Mouse (Mus musculus) testis, adult 2 months (tissue): ENCODE measurements around the gene Arhgef3. TPM values are rescaled to one million over a fixed set of nuclear protein-coding genes. Genes with fewer than 3 reads are reported as not detected.

Source experiments
- H3K27ac ChIP-seq: fragments of 200-500 bp; 2 replicates; pipeline ENCODE4 v1.5.1; 2012; ENCODE audit warnings: low read depth, low read length; ENCODE audit not compliant: control insufficient read depth, insufficient read depth
- H3K27me3 ChIP-seq: fragments of 200-500 bp; 2 replicates; pipeline ENCODE4 v1.6.1; 2012; ENCODE audit warnings: mild to moderate bottlenecking, low read length, moderate library complexity; ENCODE audit not compliant: control insufficient read depth, insufficient read depth
- H3K36me3 ChIP-seq: fragments of 200-500 bp; 2 replicates; pipeline ENCODE4 v1.6.1; 2012; ENCODE audit warnings: mild to moderate bottlenecking, low read length; ENCODE audit not compliant: control insufficient read depth, insufficient read depth
- H3K4me1 ChIP-seq: fragments of 200-500 bp; 2 replicates; pipeline ENCODE4 v1.6.1; 2012; ENCODE audit warnings: low read length; ENCODE audit not compliant: control insufficient read depth, insufficient read depth
- H3K4me3 ChIP-seq: fragments of 200-500 bp; 2 replicates; pipeline ENCODE4 v1.5.1; 2012; ENCODE audit warnings: low read depth, mild to moderate bottlenecking, low read length, moderate library complexity, mixed read lengths; ENCODE audit not compliant: control insufficient read depth
- CTCF ChIP-seq: fragments of 200-500 bp; IDR thresholded peaks from 2 replicates; pipeline ENCODE4 v1.5.1; 2012; ENCODE audit warnings: low read depth, mild to moderate bottlenecking, inconsistent platforms, low read length, moderate library complexity; ENCODE audit not compliant: control insufficient read depth, insufficient read depth, insufficient replicate concordance
- POLR2A ChIP-seq: fragments of 200-500 bp; IDR thresholded peaks from 2 replicates; pipeline ENCODE4 v1.6.1; 2012; ENCODE audit warnings: low read depth, mild to moderate bottlenecking, inconsistent platforms, low read length, moderate library complexity; ENCODE audit not compliant: control insufficient read depth
- polyA plus RNA-seq: library from polyadenylated mRNA; depleted of rRNA; stranded (reverse); fragments of >200 nt; gene quantifications from 2 replicates; pipeline ENCODE4 v1.2.3, GENCODE M21; 2012

The Arhgef3 gene
- polyA plus RNA-seq, 1 experiment = 7.7 TPM

- H3K27ac ChIP-seq = no peak overlapping the region
- peaks cover 8% of the 10 kb centered on the region for H3K4me1 ChIP-seq
- no peaks in the 10 kb centered on the region for H3K27me3 ChIP-seq
- H3K36me3 ChIP-seq = no peaks in the 10 kb centered on the region
- TF ChIP-seq POLR2A (no peak), CTCF (no peak)
- H3K4me3 ChIP-seq = peak overlapping the region; percentile 73
Observed at GRCm38 (mm10) chr14:27336208-27337114, 221.8 kb downstream of the Arhgef3 start.

- peaks cover 8% of the 10 kb centered on the region for H3K4me1 ChIP-seq
- no peaks in the 10 kb centered on the region for H3K27me3 ChIP-seq
- no peak overlapping the region for H3K27ac ChIP-seq
- no peak for TF ChIP-seq POLR2A
- TF ChIP-seq CTCF = no peak
- H3K4me3 ChIP-seq = peak overlapping the region; percentile 73
- H3K36me3 ChIP-seq = no peaks in the 10 kb centered on the region
Observed at GRCm38 (mm10) chr14:27337156-27337555, 222.5 kb downstream of the Arhgef3 start.

GRCm38 (mm10) chr14:27338034-27338708, 223.5 kb downstream of the Arhgef3 start:
- Histone ChIP-seq H3K36me3 (no peaks in the 10 kb centered on the region), H3K27ac (no peak overlapping the region), H3K4me1 (peaks cover 8% of the 10 kb centered on the region), H3K27me3 (no peaks in the 10 kb centered on the region), H3K4me3 (no peak overlapping the region)
- no peak for TF ChIP-seq CTCF
- TF ChIP-seq POLR2A = no peak

- no peak overlapping the region for H3K4me3 ChIP-seq
- TF ChIP-seq POLR2A (no peak), CTCF (no peak)
- no peak overlapping the region for H3K27ac ChIP-seq
- H3K36me3 ChIP-seq = no peaks in the 10 kb centered on the region
- peaks cover 5% of the 10 kb centered on the region; the same call in 1 of the 2 replicates for H3K4me1 ChIP-seq
- no peaks in the 10 kb centered on the region for H3K27me3 ChIP-seq
Observed at GRCm38 (mm10) chr14:27340682-27341415, 226.2 kb downstream of the Arhgef3 start.

GRCm38 (mm10) chr14:27341486-27341885, 226.8 kb downstream of the Arhgef3 start:
- Histone ChIP-seq H3K4me3 (no peak overlapping the region), H3K4me1 (peaks cover 5% of the 10 kb centered on the region; the same call in 1 of the 2 replicates), H3K27ac (no peak overlapping the region), H3K27me3 (no peaks in the 10 kb centered on the region), H3K36me3 (no peaks in the 10 kb centered on the region)
- TF ChIP-seq POLR2A (no peak), CTCF (no peak)

GRCm38 (mm10) chr14:27342451-27342850, 227.8 kb downstream of the Arhgef3 start:
- no peaks in the 10 kb centered on the region for H3K4me1 ChIP-seq
- H3K4me3 ChIP-seq = no peak overlapping the region
- TF ChIP-seq POLR2A (no peak), CTCF (no peak)
- H3K36me3 ChIP-seq = no peaks in the 10 kb centered on the region
- H3K27me3 ChIP-seq = no peaks in the 10 kb centered on the region
- peak overlapping the region; percentile 37; the same call in 1 of the 2 replicates for H3K27ac ChIP-seq
